Mouse (Mus musculus): ENCODE results near the gene Mylpf.

DNA sequence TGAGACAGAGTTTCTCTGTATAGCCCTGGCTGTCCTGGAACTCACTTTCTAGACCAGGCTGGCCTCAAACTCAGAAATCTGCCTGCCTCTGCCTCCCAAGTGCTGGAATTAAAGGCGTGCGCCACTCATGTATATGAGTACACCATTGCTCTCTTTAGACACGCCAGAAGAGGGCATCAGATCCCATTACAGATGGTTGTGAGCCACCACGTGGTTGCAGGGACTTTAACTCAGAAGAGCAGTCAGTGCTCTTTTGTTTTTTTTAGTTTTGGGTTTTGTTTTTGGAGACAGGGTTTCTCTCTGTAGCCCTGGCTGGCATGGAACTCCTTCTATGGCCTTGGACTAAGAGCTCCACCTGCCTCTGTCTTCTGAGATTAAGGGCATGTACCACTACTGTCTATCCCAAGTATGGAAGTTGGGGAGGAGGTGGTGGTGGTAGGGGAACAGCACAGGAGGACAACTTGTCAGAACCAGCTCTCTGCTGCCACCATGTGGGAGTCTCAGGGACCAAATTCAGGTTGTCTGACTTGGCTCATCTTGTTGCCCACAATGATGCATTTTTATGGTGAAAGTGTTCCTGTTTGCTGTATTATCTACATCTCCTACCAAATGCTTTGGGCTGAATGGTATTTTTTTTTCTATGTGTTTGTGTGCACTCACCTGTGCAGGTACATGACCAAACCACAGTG, 20.1 kb downstream of the Mylpf start:
- no peak for TF ChIP-seq POLR2A (IDR thresholded peaks at IDR 0.05; ENCODE audit: insufficient read length, low read depth)
- TF ChIP-seq USF1 (IDR thresholded peaks at IDR 0.05; ENCODE audit: low read depth) = peak; percentile 55

Measured in myocyte (in vitro differentiated cells).